Mouse (Mus musculus) C2C12 (cell line): ENCODE measurements around the gene Plpp4.

Source experiments
- CEBPB ChIP-seq: IDR thresholded peaks from one replicate; pipeline ENCODE4 v1.6.1; 2011; ENCODE audit warnings: low read depth, mild to moderate bottlenecking, control low read depth, moderate library complexity
- CTCF ChIP-seq: IDR thresholded peaks from one replicate; pipeline ENCODE4 v1.5.1; 2011; ENCODE audit not compliant: control insufficient read depth, insufficient read depth, insufficient read length
- FOSL1 ChIP-seq: IDR thresholded peaks from one replicate; pipeline ENCODE4 v1.8.0; 2011; ENCODE audit warnings: mild to moderate bottlenecking, low read length; ENCODE audit not compliant: poor library complexity, insufficient read depth, severe bottlenecking
- MAX ChIP-seq: IDR thresholded peaks from one replicate; pipeline ENCODE4 v1.6.1; 2011; ENCODE audit warnings: mild to moderate bottlenecking, control low read depth
- MYOG ChIP-seq: IDR thresholded peaks from one replicate; pipeline ENCODE4 v1.6.1; 2011; ENCODE audit not compliant: control insufficient read depth, insufficient read length; ENCODE audit errors: extremely low read depth
- USF1 ChIP-seq: IDR thresholded peaks from one replicate; pipeline ENCODE4 v1.6.1; 2011; ENCODE audit warnings: low read depth, mild to moderate bottlenecking, control low read depth, moderate library complexity

GRCm38 (mm10) chr7:129221649-129222048, 35.2 kb upstream of the Plpp4 start:
- TF ChIP-seq CTCF: no peak
- no peak for TF ChIP-seq MYOG
- TF ChIP-seq MAX: no peak
- TF ChIP-seq USF1: no peak
- TF ChIP-seq FOSL1: no peak
- no peak for TF ChIP-seq CEBPB
